Mouse (Mus musculus): ENCODE results near the gene Lrp2.

DNA sequence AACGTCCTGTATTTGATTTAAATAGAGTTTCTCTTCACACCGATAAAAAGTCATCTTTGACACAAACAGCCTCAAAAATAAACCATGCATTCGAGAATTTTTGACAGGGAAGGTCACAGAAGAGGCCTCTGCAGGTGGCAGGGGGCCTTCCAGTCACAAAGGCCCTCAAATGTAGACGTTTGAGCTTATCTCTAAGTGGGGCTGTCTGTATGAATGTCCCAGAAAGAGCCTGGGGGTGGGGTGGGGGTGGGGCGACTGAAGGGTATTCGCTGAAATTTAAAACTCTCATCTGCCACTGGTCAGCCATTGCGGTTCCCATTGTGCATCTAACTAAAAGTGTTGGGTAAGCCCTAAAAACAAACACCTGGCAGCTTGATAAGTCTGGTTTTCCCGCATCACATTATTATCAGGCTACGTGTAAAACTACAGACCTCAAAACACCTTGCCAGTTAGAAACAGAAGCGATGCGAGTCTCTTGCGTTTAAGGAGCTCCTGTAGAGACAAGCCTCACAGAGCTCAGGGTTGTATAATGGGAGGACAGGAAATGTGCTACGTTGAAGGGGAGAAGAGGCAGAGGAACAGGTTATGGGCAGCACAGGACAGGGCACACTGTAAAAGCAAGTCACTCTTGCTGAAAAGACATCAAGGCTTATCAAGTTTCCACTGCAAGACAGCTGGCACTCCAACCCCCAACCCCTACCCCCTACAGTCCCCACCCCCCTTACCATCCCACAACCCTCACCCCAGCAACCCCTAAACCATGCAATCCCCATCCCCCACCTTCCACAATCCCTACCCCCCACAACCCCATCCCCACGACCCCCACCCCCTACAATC is 55.0 kb downstream of the Lrp2 start:
- TF ChIP-seq CTCF (IDR thresholded peaks at IDR 0.05; ENCODE audit: low read depth) (no peak), EP300 (optimal IDR thresholded peaks at IDR 0.05) (no peak)

Measured in stomach, postnatal 0 days (tissue).